Mouse (Mus musculus): Measurements from ENCODE around the gene C1qtnf3. TPM values are rescaled to one million over a fixed set of nuclear protein-coding genes. Genes with fewer than 3 reads are reported as not detected.
"Not testable (repeated sequence)": the region's sequence is repeated elsewhere in the genome, so short reads cannot be mapped to it uniquely, and the experiment has no call there.

Gene C1qtnf3
- total RNA-seq, 2 experiments from 2014 or later: 0.16 to 0.36 TPM

DNA sequence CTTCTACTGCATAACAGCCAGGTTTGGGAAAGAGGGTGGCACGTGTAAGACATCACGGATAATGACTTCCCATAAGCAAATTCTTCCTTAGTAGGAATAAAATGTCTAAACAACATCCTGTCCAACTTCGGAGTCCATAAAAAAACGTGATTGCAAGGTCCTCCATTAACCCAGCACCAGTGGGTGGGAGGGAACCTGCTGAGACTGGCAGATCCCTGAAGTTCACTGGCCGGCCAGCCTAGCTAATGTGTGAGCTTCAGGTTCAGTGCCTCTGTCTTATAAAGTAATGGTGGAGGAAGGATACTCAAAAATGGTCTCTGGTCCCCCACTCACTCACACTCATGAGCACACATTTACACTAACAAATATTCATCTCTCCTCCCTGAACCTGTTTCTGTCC, 3.0 kb downstream of the C1qtnf3 start:
- intact Hi-C loops (cut with DNase I): no loop called here
- no peak for DNase-seq

DNA sequence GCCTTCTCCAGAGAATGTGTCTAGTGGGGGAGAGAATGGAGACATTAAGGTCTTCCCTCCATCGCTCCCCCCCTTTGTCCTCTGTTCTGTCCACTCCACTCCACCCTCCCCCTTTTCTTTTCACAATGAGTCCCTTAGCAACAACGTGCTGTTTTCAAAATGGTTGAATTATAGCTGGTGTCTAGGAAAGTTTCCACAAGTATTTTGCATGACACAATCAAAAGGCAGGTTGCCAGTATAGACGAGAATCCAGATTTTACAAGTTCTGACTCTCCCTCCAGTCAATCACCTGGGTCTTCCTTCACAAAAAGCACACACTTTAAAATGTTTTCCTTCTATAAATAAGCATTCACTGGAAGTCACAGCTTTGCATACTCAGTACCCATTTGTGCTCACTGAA, 4.6 kb downstream of the C1qtnf3 start:
- intact Hi-C loops (cut with DNase I): no loop called here

DNA sequence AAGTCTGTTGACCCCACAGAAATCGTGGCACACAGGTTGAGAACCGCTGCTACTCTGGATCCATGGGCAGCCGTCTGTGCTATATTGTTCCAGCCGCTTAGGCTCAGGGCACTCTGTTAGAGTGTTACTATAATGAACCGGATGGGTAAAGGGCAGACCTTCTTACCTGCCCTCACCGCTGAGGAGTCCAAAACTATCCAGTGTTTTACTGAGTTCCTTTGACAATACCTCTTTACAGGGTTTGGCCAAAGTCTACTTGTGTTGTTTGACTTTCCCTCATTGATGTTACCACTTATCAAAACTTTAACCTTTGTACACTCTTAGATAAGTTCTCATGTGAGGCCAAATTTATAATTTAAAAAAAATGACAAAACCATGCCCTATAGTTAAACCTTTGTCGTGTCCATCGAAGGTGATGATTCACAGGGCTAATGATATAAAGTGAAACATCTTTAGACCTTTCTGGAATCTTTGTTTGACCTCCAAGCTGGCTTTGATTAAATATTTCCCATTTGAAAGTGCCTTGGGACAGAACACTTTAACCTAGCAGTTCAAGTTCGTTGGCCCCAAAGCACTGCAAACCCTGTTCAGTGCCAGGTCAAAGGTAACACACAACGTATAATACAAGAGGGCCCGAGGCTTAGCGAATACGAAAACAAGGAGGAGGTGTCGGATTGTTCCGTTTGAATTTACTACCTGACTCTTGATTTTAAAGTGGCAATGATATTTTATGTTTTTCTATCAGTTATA, 7.3 kb downstream of the C1qtnf3 start:
- intact Hi-C loops (cut with DNase I): no loop called here
- DNase-seq: no peak

More for the DNA sequence above, 4.6 kb downstream of the C1qtnf3 start:
- no peak for DNase-seq

DNA sequence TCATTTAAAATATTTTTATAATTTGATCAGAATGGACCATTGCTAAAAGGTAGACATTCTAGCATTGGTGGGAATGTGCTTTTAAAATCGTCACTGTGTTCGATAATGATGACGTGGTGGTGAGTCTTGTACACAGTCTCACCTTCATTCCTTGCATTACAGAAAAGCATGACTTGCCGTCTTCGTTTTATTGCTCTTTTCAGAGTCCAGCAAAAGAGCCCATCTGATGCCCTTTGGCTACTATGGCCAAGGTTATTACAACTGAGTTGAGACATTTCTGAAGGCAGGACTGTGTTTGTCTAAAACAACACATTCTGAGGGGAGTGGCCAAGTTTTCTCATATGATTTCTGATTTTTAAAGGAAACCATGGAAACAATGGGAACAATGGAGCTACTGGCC, 8.1 kb downstream of the C1qtnf3 start:
- intact Hi-C loops (cut with DNase I): no loop called here
- no peak for DNase-seq

DNA sequence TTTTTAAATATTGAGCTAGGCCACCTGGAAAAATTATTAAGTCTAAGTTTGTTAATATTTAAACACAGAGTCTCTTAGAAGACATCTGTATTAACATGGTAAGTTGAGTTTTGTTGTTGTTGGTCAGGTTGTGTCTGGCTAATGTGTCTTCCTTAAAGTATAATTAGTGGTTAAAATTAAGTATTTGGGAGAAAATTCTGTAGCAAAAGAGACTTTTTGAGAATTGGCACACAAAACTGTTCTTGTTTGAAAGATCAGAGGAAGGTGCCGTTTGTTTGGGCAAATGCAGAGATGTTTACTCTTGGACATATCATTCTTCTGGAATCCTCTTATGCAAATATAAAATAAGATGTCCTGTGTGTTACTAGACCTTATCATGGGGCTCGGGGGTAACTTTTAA, 10.5 kb downstream of the C1qtnf3 start:
- DNase-seq: no peak
- intact Hi-C loops (cut with DNase I): no loop called here

DNA sequence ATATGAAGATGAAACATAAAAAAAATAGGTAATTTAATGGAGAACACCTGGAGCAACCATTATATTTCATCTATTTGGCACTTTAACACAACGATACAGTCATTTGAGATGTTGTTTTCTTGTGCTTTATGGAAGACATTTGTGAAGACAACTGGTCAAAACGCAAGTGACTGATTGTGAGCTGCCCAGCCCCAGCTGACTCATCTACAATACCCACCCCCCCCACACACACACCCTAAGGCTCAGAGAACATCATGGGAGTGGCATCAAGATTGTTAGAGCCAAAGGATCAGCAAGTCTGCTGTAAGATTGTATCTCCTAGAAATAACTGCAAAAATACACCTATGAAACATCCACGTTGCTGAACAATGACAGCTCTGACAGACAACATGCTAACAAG, 17.3 kb downstream of the C1qtnf3 start:
- no peak for DNase-seq
- intact Hi-C loops (cut with DNase I): no loop called here

DNA sequence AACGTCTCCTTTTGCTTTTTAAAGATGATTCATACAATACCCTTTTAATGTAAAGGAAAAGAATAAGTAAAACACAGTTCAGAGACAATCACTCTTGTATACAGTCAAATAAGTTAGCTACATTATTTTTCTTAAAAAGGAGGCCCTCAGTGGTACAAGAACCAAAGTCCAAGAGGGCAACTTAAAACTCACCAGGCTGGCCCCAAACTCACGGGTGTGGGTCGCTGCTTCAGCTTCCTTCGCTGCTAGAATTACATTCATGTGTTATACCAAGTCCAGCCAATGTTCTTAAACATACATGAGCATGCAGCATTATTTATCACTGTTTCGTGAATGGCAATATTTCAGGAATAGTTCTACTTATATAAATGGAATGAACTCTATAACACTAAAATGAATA, 18.6 kb downstream of the C1qtnf3 start:
- intact Hi-C loops (cut with DNase I): no loop called here
- DNase-seq: no peak

DNA sequence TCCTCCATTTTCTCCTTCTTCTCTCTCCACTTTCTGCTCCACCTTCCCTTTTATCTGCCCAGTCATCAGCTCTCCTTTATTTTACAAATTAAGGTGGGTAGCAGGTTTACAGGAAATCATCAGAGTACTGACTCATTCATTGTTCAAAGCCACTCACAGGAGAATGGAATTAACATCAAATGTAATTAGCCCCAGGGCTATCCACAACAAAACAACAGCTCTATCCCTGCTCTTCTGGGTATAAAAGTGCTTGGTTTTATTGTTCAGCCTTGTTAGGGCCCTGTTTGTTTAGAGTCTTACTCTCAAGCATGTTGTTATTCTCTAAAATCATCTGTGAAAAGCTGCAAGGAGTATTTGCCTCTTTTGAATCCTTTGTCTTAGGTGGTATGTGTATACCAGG, 25.0 kb downstream of the C1qtnf3 start:
- DNase-seq: no peak
- intact Hi-C loops (cut with DNase I): no loop called here

DNA sequence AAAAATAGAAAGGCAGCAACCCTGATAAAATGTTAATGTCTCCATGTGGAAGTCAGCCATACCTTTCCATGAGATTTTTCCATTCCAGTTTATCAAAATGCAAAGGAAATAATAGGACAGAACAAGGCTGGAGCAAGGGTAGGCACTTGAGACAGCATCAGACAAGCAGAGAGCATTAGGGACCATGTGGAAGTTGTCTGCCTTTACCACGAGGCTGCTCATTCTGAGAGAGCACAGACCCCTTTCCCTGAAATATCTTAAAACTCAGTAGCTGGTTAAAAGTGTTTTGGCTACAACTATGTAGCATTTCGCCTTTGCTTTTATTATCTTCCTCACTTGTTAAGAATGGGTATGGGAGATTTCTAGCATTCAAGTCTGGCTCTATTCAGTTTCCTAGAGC, 28.6 kb downstream of the C1qtnf3 start:
- intact Hi-C loops (cut with DNase I): no loop called here
- no peak for DNase-seq

DNA sequence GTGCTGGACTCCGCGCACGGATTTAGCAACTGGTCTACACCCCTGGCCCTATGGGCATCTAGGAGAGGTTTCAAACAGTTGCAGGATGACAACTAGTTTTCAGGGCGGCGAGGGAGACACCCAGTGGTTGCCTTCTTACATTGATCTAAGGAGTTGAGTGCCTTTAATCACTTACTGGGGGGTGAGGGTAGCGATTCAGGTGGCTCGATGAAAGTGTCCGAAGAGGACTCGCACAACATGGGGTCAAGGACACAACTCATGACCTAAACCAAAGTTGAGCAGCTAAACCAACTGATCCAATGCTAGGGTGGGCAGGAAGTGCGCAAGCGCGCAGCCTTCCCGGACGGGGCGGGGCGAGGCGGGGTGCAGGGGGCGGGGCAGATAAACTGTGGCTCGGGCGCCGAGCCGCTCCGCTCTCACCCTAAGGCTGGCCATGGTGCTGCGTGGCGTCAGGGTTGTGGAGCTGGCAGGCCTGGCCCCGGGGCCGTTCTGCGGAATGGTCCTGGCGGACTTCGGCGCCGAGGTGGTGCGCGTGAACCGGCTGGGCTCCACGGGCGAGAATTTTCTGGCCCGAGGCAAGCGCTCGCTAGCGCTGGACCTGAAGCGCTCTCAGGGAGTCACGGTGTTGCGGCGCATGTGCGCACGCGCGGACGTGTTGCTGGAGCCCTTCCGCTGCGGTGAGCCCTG, 29.4 kb downstream of the C1qtnf3 start, which contains the start of gene Amacr:
Gene Amacr (plus strand): TSS at position 380 of the 687 bp plus-strand sequence.
- DNase-seq: peak; percentile 92
- intact Hi-C loops (cut with DNase I): no loop called here

DNA sequence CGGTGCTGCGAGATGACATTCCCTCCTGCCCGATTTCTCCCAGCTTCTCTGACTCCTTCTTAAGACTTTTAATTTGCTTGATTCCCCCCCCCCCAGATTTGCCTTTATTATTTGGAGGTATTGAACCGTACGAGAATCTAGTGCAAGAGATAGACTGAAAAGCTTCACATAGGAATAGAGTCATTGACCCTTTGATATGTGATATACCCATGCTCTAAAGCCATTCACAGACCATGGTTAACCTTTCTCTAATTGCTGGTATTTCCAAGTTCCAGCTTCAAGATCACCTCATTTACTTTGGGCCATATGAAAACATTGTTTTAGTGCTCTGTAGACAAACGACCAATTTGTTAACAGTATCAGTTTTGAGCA, 29.9 kb downstream of the C1qtnf3 start:
- DNase-seq: no peak
- intact Hi-C loops (cut with DNase I): no loop called here

DNA sequence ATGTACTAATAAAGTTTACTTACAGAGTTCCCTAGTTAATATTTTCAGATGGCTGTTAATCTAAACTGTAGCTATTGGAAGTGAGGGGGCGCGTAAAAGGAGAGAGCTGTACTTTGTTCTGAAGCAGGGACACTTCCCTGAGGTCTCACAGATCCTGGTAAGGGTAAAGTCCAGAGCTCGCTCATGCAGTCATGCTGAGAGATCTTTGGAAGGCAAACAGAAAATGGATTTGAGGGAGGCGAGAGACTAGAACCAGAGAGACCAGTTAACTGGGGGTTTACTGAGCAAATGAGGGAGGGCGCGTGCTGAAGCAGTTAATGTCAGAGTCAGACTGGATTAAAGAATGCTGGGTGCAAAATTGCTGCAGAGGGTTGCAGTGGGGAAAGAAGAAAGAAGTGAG, 33.6 kb downstream of the C1qtnf3 start:
- intact Hi-C loops (cut with DNase I): no loop called here

DNA sequence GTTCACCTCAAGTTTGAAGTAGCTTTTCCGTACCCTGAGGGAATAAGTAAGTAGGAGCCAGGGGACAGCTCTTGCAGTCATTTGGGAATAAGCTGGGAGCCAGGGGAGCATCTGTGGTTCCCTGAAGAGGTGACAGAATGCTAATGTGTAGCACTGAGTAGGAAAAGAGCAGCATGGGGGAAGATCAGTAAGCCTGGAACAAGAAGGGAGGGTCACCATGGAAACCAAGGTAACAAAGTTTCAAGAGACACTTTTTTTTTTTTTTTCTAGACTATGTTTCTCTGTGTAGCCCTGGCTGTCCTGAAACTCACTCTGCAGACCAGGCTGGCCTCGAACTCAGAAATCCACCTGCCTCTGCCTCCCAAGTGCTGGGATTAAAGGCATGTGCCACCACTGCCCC, 34.3 kb downstream of the C1qtnf3 start:
- intact Hi-C loops (cut with DNase I); DNase-seq: not testable (repeated sequence)

More for the DNA sequence above, 33.6 kb downstream of the C1qtnf3 start:
- DNase-seq: no peak

DNA sequence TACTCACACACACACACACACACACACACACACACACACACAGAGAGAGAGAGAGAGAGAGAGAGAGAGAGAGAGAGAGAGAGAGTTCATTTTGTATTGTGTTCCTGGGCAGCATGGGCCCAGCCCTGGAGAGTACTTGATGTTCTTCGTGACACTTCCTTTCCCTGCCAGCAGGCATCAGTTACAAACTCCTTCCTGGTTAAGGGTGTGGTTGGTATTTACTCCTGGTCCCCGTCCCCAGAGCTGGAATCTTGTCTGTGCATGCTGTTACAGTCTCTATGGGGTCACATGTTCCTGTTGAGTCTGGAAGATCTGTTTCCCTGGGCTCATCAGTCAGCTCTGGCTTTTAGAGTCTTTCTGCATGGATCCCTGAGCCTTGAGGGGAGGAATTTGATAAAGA, 38.3 kb downstream of the C1qtnf3 start:
- intact Hi-C loops (cut with DNase I): no loop called here
- no peak for DNase-seq

DNA sequence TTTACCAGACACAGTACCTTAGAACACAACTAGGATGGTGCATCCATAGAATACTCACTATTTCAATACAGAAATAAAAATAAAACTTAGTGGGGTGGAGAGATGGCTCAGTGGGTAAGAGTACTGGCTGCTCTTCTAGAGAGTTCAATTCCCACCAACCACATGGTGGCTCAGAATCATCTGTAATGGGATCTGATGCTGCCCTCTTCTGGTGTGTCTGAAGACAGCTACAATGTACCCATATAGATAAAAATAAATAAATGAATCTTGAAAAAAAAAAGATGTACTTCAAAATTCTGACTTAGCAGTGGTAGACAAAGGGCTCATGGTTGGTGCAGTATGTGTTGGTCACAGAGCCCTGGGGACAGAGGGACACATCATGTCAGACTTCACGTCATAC, 39.4 kb downstream of the C1qtnf3 start:
- DNase-seq: no peak
- intact Hi-C loops (cut with DNase I): no loop called here

DNA sequence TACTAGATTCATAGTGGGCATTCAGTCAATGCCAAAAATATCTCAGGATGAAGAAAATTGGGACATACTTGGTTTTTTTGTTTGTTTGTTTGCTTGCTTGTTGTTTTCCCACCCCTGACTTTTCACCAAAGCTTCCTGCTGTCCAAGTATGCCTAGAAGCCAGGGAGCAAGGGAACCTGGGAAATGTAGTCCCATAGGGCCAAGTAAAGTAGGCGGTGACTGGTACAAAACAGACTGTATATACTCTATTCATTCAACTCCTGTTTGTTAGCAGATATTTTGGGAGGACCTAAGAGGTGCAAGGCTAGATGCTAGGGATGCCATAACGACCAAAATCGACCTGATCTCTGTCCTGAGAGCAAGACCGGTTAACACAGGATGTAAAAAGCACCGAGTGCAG, 47.7 kb downstream of the C1qtnf3 start:
- intact Hi-C loops (cut with DNase I): no loop called here
- DNase-seq: no peak

DNA sequence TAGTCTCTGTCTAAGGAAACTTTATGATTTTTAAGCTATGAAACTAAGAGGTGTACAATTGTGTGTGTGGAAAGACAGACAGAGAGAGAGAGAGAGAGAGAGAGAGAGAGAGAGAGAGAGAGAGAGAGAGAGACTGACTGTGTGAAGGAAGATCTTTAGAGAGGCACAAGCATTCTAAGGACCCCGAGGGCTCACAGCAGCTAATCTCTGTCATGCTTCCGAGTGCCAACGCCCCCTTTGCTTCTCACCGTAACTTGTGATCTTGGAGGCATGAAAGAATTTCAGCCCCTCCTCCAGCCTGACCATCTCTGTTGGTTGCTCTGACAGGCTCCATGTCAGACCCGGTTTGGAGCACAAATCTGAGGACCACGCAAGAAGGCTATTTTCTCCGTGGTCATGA, 48.3 kb downstream of the C1qtnf3 start, which contains the start of gene Slc45a2:
Gene Slc45a2 (plus strand): TSS at position 301 of the 400 bp plus-strand sequence.
- intact Hi-C loops (cut with DNase I): no loop called here
- no peak for DNase-seq

DNA sequence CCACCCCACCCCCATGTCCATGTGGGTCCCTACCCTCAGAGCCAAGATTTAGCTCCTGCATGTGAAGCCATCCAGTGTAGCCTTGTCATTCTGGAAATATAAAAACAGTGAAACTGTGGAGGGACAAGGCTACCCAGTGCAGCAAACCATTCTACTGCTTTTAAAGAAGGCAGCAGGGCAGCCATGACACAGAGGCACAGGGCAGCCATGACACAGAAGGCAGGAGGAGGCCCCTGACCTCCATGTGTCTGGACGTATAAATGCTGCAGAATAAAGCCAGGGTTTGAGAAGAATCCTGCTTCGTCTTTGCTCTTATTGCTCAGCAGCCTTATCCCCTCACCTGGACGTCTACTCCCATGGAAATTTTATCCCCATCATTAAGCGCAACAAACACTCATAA, 51.7 kb downstream of the C1qtnf3 start:
- no peak for DNase-seq
- intact Hi-C loops (cut with DNase I): no loop called here

DNA sequence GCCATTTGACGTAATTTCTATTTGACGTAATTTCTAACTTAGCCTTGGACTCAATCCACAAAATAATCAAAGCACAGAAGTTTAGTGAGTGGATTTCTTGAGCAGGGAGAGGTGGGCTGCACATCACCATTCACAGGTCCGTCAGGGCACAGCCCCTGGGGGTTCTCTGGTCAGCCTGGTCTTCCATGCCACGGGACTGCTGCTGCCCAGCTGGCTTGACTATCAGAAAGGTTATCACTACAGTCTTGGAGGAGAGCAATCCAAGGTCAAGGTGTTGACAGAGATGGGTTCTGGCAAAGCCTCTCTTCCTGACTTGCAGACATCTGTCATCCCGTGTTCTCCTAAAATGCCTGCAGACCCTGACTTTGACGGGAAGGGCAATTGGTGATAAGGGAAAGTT, 52.5 kb downstream of the C1qtnf3 start:
- intact Hi-C loops (cut with DNase I): no loop called here
- DNase-seq: no peak

DNA sequence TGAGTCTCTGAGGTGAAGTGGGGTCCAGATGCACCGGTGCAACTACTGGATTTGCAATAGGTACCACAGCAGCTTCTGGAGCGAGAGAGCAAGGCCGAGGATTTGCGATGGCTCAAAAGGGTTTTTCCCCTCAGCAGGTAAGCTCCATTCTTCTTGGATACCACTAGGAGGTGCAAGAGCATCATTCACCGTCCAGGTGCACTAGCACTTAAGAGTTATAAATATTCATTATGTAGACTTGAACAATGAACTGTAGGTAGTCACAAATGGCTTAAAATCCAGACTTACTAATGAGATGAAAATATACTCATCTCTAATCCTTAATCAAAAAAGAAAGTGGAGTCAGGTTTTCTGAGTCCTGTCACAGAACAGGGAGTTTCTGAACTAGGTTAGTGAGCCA, 56.6 kb downstream of the C1qtnf3 start:
- intact Hi-C loops (cut with DNase I): no loop called here
- no peak for DNase-seq

DNA sequence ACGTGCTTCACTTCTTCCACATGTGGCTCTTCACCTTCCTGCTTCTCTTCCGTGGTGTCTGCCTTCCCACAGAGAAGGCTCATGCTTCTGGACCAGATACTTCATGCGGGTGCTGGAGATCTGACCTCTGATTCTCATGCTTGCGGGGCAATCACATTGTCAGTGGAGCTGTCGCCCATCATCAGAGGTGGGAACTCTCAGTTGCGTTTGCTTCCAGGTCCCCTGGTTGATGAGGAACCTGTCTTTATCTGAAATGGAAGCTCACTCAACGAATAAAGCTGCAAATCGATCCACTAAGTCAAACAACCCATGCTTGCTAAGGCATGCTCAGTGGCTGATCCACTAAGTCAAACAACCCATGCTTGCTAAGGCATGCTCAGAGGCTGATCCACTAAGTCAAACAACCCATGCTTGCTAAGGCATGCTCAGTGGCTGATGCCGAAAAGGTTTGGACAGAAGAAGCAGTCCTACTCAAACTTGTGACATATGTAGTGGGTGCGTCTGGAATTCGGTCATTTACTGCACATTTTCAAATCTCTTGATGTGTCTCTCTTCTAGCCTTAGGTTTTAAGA, 58.9 kb downstream of the C1qtnf3 start:
- DNase-seq: no peak
- intact Hi-C loops (cut with DNase I): no loop called here

DNA sequence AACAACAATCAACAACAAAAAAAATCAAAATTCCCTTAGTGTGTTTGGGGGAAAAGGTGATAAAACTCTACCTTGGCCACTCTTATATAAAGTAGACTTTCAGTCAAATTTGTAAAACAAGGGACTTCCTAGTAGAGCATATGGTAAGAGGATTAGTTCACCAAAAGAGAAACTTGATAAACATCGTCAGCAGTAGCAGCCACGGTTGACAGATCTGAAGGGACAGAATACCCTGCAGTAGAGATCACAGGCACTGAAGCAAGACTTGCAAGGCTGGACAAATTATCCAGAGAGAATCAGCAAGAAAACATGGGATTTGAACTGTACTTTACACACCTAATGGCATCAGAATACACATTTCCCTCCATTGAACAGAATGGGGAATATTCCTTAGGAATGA, 62.8 kb downstream of the C1qtnf3 start:
- DNase-seq: no peak
- intact Hi-C loops (cut with DNase I): no loop called here

Measured in left cerebral cortex, postnatal 4 days (tissue).